Mouse (Mus musculus) monocyte, adult 2 months (primary cell): Measurements from ENCODE around the gene Gm11127.
"Not testable (repeated sequence)": the region's sequence is repeated elsewhere in the genome, so short reads cannot be mapped to it uniquely, and the experiment has no call there.

ENCODE experiments used
- DNase-seq, 2 experiments: peaks; one replicate each; pipeline ENCODE4 v3.0.0; 2022; ENCODE audit warnings: low spot score in 2 of 2, low read depth in 1 of 2

Gm11127 gene

GRCm38 (mm10) chr17:36031583-36032331 is 26.4 kb downstream of the Gm11127 start:
- peak in 1 of 2 experiments; percentile 45 for DNase-seq

GRCm38 (mm10) chr17:36030703-36031582 is 27.2 kb downstream of the Gm11127 start:
- DNase-seq, result not testable (repeated sequence)

GRCm38 (mm10) chr17:36030046-36030702 is 28.0 kb downstream of the Gm11127 start:
- DNase-seq, result not testable (repeated sequence)

- no peak for DNase-seq
Measured at GRCm38 (mm10) chr17:36028879-36029619, 29.1 kb downstream of the Gm11127 start.

GRCm38 (mm10) chr17:36027663-36028062 is 30.5 kb downstream of the Gm11127 start:
- no peak for DNase-seq

- DNase-seq, result no peak
Measured at GRCm38 (mm10) chr17:36025901-36026300, 32.3 kb downstream of the Gm11127 start.

- DNase-seq, result no peak
Measured at GRCm38 (mm10) chr17:36025197-36025596, 33.0 kb downstream of the Gm11127 start.

GRCm38 (mm10) chr17:36023710-36024654 is 34.2 kb downstream of the Gm11127 start:
- peak in 1 of 2 experiments; percentile 10 for DNase-seq

GRCm38 (mm10) chr17:36022922-36023321 is 35.2 kb downstream of the Gm11127 start:
- no peak for DNase-seq

- DNase-seq, result no peak
Measured at GRCm38 (mm10) chr17:36022098-36022497, 36.1 kb downstream of the Gm11127 start.

- DNase-seq, result no peak
Measured at GRCm38 (mm10) chr17:36021309-36021708, 36.9 kb downstream of the Gm11127 start.

GRCm38 (mm10) chr17:36020191-36021073 is 37.7 kb downstream of the Gm11127 start, which contains the start of gene H2-T24:
H2-T24 (minus strand) TSS chr17:36020560.
- peak; percentile 54 to 73 for DNase-seq

GRCm38 (mm10) chr17:36019519-36019918 is 38.7 kb downstream of the Gm11127 start:
- no peak for DNase-seq

- no peak for DNase-seq
Measured at GRCm38 (mm10) chr17:36018979-36019378, 39.2 kb downstream of the Gm11127 start.

- DNase-seq, result no peak
Measured at GRCm38 (mm10) chr17:36017046-36017445, 41.1 kb downstream of the Gm11127 start.

- no peak for DNase-seq
Measured at GRCm38 (mm10) chr17:36014977-36015376, 43.2 kb downstream of the Gm11127 start.
